Mouse (Mus musculus) heart, postnatal 14 days (tissue): ENCODE measurements around the gene Mrrf. TPM values are rescaled to one million over a fixed set of nuclear protein-coding genes. Genes with fewer than 3 reads are reported as not detected.
"Not testable (repeated sequence)": the region's sequence is repeated elsewhere in the genome, so short reads cannot be mapped to it uniquely, and the experiment has no call there.

ENCODE experiments used
- DNase-seq, 2 experiments: peaks; one replicate each; pipeline ENCODE4 v3.0.0; 2021 to 2022
- intact Hi-C: fragments of 180-260 bp; cut with DNase I; formaldehyde crosslinking; loops from one replicate; pipeline ENCODE4 v1.15.1; 2025
- total RNA-seq, 2 experiments: library from RNA; stranded (reverse); gene quantifications; 2 replicates each; pipeline ENCODE4 v1.2.3; 2021

Mrrf gene
- total RNA-seq, 2 experiments from 2014 or later = 36.2 to 45.2 TPM

- no peak for DNase-seq
- intact Hi-C loops = no loop called here
These were observed 9.3 kb upstream of the Mrrf start for GRCm38 (mm10) chr2:36126795-36127429.

GRCm38 (mm10) chr2:36127973-36128372 lies 8.2 kb upstream of the Mrrf start:
- no peak for DNase-seq
- intact Hi-C loops = no loop called here

- intact Hi-C loops = no loop called here
- no peak for DNase-seq
These were observed 7.1 kb upstream of the Mrrf start for GRCm38 (mm10) chr2:36129051-36129450.

GRCm38 (mm10) chr2:36135887-36136286 lies 302 bp upstream of the Mrrf start:
- no peak for DNase-seq
- intact Hi-C loops = loop anchor here (2.0 to 5.0 kb wide), 3 partner anchors 63 to 124 kb away; no protein-coding TSS in a partner anchor

DNA sequence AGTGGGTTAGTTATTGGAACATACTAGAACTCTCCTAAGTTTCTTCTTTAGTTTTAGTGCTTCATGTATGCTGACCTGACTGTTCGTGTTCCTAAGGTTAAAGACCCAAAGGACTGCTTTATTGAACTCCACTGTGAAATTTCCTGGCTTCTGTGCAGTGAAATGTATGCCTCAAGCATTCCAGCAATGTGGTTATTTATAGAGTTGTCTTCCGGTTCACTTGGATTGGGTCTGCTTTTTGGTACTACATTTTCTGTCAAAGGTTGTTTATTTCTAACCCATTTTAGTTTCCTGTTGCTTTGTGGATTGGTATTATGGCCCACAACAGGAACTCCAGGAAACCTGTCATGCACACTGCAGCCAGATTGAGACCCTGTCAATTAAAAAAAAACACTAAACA lies 2.9 kb downstream of the Mrrf start:
- intact Hi-C loops = loop anchor here (2.0 to 5.0 kb wide), 3 partner anchors 73 to 127 kb away; partner anchors contain the start of genes Morn5 and Ndufa8
- no peak for DNase-seq

GRCm38 (mm10) chr2:36148876-36149365 lies 12.7 kb downstream of the Mrrf start:
- intact Hi-C loops = no loop called here
- DNase-seq = no peak

DNA sequence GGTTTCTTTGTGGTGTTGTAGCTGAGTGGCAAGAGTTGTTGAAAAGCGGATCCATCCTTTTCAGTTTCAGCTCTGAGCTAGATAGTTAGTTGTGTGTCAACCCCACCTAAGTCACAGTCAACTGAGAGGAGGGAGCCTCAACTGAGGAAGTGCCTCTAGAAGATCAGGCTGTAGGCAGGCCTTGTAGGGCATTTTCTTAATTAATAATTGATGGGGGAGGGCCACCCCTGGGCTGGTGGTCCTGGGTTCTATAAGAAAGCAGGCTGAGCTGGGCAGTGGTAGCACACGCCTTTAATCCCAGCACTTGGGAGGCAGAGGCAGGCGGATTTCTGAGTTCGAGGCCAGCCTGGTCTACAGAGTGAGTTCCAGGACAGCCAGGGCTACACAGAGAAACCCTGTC lies 16.2 kb downstream of the Mrrf start:
- intact Hi-C loops, DNase-seq: not testable (repeated sequence)

GRCm38 (mm10) chr2:36157461-36157860 lies 21.3 kb downstream of the Mrrf start:
- intact Hi-C loops = no loop called here
- DNase-seq = no peak

GRCm38 (mm10) chr2:36159336-36159735 lies 23.1 kb downstream of the Mrrf start:
- no peak for DNase-seq
- intact Hi-C loops = no loop called here

DNA sequence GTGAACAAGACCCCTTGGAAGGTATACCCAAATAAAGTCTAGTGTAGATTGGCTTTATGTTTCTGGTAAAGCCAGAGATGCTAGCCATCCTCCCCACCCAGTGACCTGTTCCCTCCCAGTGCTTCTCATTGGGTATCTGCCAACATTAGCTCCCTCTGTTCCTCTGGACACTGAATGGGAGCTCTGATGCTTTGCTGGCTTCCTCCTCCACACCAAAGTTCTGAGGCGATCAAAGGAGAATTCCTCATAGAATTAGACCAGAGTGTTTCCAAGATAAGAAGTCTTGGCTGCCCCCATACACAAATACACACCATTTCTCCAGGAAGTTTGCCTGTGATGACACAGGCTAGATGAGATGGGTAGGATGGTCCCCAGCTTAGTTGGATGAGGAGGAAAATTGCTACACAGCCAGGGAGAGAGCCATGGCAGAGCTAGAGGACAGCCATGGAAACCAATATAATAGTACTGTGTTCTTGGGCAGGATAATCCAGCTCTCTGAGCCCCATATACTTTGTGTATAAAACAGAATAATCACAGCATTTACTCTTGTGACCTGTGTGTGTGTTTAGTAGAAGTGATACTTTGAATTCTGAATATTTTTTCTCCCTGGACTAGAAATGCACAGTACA lies 31.9 kb downstream of the Mrrf start:
- no peak for DNase-seq
- intact Hi-C loops = no loop called here

DNA sequence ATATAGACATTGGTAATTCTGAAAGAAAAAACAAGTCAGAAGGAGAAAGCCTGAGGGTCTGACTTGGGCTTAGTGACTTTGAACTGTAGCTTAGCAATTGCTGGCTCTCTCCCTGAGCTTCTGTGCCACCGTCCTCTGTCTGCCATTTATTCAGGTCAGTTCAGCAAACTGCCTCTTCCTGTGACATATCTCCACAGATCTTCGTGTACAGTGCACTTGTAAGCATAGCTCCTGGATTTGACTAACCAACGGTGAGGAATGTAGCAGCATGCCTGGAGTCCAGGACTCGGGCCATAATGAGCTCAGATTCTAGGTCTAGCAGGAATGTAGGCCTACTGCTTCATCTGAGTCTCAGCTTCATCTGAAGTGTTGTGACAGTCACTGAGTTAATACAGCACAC lies 33.0 kb downstream of the Mrrf start:
- intact Hi-C loops = no loop called here
- no peak for DNase-seq

DNA sequence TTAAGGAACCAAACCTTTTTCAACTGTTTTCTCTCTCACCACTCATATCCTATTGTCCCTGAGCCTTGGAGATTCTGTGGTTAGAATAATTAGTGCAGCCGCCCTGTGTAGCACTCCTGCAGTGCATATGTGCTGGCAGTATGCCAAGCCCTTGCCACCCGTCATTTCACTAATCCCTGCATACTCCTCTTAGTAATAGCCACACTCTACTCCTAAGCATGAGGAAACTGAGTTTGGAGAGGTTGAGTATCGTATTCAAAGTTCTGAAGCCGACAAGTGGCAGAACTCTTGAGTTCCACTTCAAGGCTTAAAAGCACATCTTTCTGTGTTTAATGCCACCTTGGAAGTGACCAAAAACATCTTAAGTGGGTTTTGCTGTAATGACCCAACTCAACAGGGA lies 35.9 kb downstream of the Mrrf start:
- no peak for DNase-seq
- intact Hi-C loops = no loop called here

- intact Hi-C loops = no loop called here
- no peak for DNase-seq
These were observed 36.4 kb downstream of the Mrrf start for GRCm38 (mm10) chr2:36172574-36172973.

DNA sequence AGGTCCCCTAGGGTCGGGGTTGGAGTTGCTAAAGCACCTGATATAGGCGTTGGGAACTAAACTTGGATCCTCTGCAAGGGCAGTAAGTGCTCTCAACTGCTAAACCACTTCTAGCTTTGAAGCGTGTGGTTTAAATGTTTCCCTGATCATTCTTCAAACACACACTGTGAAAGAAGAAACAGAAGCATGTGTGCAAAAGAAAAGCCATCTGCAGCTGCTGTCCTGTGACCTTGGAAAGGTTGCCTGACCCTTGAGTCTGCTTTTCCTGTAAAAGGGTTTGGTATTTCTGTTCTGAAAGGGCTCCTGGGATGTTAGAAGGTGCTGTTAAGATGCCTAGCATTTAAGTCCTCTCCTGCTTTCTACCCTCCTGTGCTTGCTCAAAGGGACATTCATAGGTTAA lies 43.3 kb downstream of the Mrrf start:
- intact Hi-C loops = no loop called here
- no peak for DNase-seq

DNA sequence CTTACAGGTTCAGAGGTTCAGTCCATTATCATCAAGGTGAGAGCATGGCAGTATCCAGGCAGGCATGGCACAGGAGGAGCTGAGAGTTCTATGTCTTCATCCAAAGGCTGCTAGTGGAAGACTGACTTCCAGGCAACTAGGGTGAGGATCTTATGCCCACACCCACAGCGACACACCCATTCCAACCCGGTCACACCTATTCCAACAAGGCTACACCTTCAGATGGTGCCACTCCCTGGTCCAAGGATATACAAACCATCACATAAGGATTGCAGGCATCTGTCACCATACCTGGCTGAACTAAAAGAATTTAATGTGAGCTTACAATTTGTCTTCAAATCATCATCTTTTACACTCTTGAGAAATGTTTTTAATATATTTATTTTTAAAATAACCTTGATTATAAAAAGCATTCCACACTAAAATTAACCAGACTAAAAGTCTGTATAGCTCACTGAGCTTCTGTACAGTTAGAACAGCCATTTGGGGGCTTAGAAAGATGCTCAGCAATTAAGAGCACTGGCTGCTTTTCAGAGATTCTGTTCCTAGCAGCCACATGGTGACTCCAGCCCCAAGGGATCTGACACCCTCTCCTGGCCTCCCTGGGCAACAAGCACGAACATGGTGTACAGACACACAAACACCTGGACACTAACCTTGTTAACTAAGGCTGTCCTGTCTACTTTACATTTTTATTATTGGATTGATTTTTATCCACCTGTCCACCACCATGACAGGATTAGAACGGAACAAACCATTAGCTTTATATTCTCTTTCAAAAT lies 45.6 kb downstream of the Mrrf start:
- intact Hi-C loops = loop anchor here (5.0 kb wide), 1 partner anchor 39 kb away; no protein-coding TSS in a partner anchor

DNA sequence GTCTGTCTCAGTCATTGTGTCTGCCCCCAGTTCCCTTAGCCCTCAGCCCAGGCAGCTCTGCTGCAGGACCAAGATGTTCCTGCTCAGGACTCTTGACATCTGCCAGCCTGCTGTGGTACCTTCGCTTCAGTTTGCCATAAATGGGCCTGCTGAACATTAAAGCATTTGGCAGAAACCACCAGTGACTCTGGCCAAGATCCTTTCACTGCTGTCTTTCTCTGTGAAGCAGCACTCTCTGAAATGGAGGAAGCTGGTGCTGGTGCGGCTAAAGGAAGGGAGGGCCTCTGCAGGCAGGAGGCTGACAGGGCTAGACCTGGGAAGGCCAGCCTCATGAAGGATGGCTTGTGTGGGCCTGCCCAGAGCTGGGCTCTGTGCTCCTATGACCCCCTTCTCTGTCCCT lies 47.1 kb downstream of the Mrrf start:
- intact Hi-C loops = loop anchor here (5.0 kb wide), 1 partner anchor 41 kb away; no protein-coding TSS in a partner anchor
- DNase-seq = peak in 1 of 2 experiments; percentile 44

More for the DNA sequence above, 45.6 kb downstream of the Mrrf start:
- DNase-seq = not testable (repeated sequence)

GRCm38 (mm10) chr2:36184192-36184591 lies 48.0 kb downstream of the Mrrf start:
- no peak for DNase-seq

DNA sequence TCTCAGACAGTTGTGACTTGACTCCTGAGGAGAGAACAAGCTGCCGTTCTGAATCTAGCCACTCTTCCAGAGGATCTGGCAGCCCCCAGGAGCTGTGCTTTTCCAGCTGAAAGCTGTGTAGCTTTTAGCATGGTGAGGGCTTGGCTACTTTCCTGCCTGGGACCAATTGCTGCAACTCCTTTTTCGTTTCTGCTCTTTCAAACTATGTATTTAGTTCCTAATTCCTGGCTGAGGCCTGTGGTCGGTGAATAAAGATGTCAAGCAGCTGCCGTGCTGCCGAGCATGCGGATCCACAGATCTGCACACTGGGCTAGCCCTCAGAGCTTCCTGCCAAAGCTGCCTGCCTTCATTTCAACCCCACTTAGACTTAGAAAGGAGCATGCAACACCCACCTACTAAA lies 48.7 kb downstream of the Mrrf start:
- no peak for DNase-seq
- intact Hi-C loops = loop anchor here (5.0 kb wide), 1 partner anchor 43 kb away; no protein-coding TSS in a partner anchor

More at GRCm38 (mm10) chr2:36184192-36184591, 48.0 kb downstream of the Mrrf start:
- intact Hi-C loops = loop anchor here (5.0 kb wide), 1 partner anchor 42 kb away; no protein-coding TSS in a partner anchor

DNA sequence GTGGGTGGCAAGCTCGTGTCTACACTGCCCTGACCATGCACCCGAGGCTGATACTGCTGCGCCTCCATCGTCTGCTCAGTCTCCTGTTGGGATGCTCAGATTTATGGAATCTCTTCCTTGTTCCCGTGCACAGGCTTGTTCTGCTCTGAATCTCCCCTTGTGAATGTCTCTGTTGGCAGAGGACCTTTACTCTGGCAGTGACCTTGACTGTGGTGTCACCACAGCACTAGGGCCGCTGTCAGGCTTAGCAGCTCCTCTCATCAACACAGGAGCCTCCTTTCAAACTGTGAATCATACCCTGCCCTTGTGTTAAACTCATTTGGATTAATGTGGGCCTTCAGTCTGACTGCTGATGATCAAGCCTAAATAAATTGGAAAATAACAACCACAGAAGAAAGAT lies 53.0 kb downstream of the Mrrf start:
- intact Hi-C loops, DNase-seq: not testable (repeated sequence)

- no peak for DNase-seq
- intact Hi-C loops = no loop called here
These were observed 55.1 kb downstream of the Mrrf start for GRCm38 (mm10) chr2:36191098-36191941.
